Mouse (Mus musculus) liver, adult 2 months (tissue): Measurements from ENCODE around the gene Erich3.

Experiments
- CTCF ChIP-seq: fragments of 200-500 bp; IDR thresholded peaks from 2 replicates; pipeline ENCODE4 v1.5.1; 2011; ENCODE audit warnings: low read depth, low read length, control low read depth
- POLR2A ChIP-seq: fragments of 200-500 bp; IDR thresholded peaks from 2 replicates; pipeline ENCODE4 v1.6.1; 2011; ENCODE audit warnings: low read length, control low read depth; ENCODE audit not compliant: insufficient read depth; ENCODE audit errors: extremely low read depth

GRCm38 (mm10) chr3:154723198-154723597, 59.5 kb downstream of the Erich3 start:
- TF ChIP-seq CTCF = no peak
- TF ChIP-seq POLR2A = no peak
